Mouse (Mus musculus): ENCODE measurements at regions not wholly inside any gene's neighbourhood (a gene's known extent, or its start where the extent isn't known, plus 50 kb on each side); places are given as distances from the start of the nearest gene placed in this dataset.

DNA sequence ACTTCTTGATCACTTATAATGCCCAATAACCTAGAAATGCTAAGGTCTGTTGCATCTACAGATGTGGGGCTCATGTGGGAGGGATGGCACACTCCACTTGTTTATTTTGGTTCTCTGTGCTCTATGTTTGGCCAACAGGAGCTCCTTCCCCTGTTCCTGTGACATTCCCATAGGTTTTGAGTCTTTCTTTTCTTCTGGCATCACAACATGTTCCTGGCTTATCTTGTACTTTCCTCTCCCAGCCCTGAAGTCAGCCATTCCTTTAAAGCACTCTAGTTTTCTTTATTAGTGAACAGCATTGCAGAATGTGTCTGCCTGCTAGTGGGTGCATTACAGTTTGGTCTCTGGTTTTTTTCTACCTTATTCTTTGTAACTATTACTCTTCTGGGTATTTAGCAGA is 92.6 kb upstream of the Stc2 start:
- no peak for ATAC-seq (ENCODE audit: low read depth)
- H3K27ac ChIP-seq (ENCODE audit: low read length) = no peak overlapping the region
- H3K4me2 ChIP-seq (ENCODE audit: low read depth, low read length) = no peak overlapping the region
- H3K36me3 ChIP-seq (ENCODE audit: control insufficient read depth, insufficient read depth, low read length) = no peaks in the 10 kb centered on the region
- H3K27me3 ChIP-seq (ENCODE audit: control insufficient read depth, insufficient read depth, low read depth, low read length) = no peaks in the 10 kb centered on the region
- H3K4me3 ChIP-seq (ENCODE audit: low read length) = no peak overlapping the region
- no peak overlapping the region for H3K9ac ChIP-seq (ENCODE audit: low read length)
- H3K4me1 ChIP-seq (replicated peaks; ENCODE audit: control insufficient read depth, insufficient read depth, low read length) = no peaks in the 10 kb centered on the region
- H3K9me3 ChIP-seq (ENCODE audit: control insufficient read depth, low read length) = no peaks in the 10 kb centered on the region

DNA sequence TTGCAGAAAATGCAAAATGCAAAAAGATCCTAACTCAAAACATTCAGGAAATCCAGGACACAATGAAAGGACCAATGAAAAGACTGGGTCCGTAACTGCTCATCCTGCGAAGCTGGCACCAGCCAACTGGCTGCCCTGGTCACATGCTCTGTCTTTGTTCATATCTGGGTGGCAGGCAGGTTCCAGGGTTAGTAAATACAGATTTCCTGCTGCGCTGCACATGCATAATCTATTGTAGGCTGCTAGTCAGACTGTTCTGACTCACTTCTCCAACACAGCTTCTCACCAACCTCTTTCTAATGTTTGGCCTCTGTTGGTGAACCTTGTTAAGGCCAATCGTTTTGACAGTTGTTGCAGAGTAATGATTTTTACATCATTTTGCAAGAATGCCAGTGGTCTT is 92.0 kb upstream of the Stc2 start:
- no peak overlapping the region for H3K27ac ChIP-seq (ENCODE audit: low read length)
- no peak overlapping the region for H3K9ac ChIP-seq (ENCODE audit: low read length)
- 69% methylated on average over 4 of the region's 4 CpGs for WGBS
- no peak overlapping the region for H3K4me3 ChIP-seq (ENCODE audit: low read length)
- H3K9me3 ChIP-seq (ENCODE audit: control insufficient read depth, low read length) = no peaks in the 10 kb centered on the region
- H3K36me3 ChIP-seq (ENCODE audit: control insufficient read depth, insufficient read depth, low read length) = no peaks in the 10 kb centered on the region
- H3K4me1 ChIP-seq (replicated peaks; ENCODE audit: control insufficient read depth, insufficient read depth, low read length) = no peaks in the 10 kb centered on the region
- no peaks in the 10 kb centered on the region for H3K27me3 ChIP-seq (ENCODE audit: control insufficient read depth, insufficient read depth, low read depth, low read length)
- no peak for ATAC-seq (ENCODE audit: low read depth)
- H3K4me2 ChIP-seq (ENCODE audit: low read depth, low read length) = no peak overlapping the region

DNA sequence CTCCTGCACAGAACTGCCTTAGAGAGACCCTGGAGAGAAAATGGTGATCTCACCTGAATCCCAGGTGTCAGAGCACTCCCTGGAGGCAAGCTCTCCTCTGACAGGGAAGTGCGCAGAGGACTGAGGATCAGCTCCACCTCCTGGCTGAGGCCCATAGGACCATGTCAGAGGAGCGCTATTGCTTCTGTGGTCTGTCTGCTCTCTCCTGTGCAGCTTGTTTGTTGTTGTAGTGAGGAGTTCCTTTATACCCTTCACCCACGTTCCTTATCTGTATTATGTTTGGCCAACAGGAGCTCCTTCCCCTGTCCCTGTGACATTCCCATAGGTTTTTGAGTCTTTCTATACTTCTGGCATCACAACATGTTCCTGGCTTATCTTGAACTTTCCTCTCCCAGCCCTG is 91.5 kb upstream of the Stc2 start:
- Histone ChIP-seq H3K4me1 (replicated peaks; ENCODE audit: control insufficient read depth, insufficient read depth, low read length) (no peaks in the 10 kb centered on the region), H3K36me3 (ENCODE audit: control insufficient read depth, insufficient read depth, low read length) (no peaks in the 10 kb centered on the region), H3K4me3 (ENCODE audit: low read length) (no peak overlapping the region), H3K9me3 (ENCODE audit: control insufficient read depth, low read length) (no peaks in the 10 kb centered on the region), H3K9ac (ENCODE audit: low read length) (no peak overlapping the region), H3K27me3 (ENCODE audit: control insufficient read depth, insufficient read depth, low read depth, low read length) (no peaks in the 10 kb centered on the region), H3K4me2 (ENCODE audit: low read depth, low read length) (no peak overlapping the region), H3K27ac (ENCODE audit: low read length) (no peak overlapping the region)
- WGBS = 52% methylated on average over 3 of the region's 3 CpGs
- ATAC-seq (ENCODE audit: low read depth) = no peak

DNA sequence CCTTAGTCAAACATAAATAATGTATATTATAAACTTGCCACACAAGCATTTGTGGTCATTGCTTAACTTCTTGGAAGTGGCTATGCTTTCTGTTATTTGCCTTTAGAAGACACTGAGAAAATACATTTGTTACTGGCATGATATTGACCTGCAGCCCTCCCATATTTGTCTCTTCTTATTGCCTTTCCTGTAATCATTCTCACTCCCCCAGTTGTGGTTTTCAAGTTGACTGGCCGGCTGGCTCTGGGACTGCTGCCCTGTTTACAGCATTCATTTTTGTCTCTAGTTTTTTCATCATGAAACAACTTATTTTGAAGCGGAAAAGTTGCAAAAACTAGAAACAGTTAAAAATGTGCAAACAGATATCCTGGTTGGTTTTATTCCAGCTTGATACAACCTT is 57.5 kb upstream of the Stc2 start:
- Histone ChIP-seq H3K36me3 (ENCODE audit: control insufficient read depth, insufficient read depth, low read length) (no peaks in the 10 kb centered on the region), H3K27ac (ENCODE audit: low read length) (no peak overlapping the region), H3K4me3 (ENCODE audit: low read length) (no peak overlapping the region), H3K9me3 (ENCODE audit: control insufficient read depth, low read length) (no peaks in the 10 kb centered on the region), H3K9ac (ENCODE audit: low read length) (no peak overlapping the region), H3K27me3 (ENCODE audit: control insufficient read depth, insufficient read depth, low read depth, low read length) (no peaks in the 10 kb centered on the region), H3K4me1 (replicated peaks; ENCODE audit: control insufficient read depth, insufficient read depth, low read length) (no peaks in the 10 kb centered on the region), H3K4me2 (ENCODE audit: low read depth, low read length) (no peak overlapping the region)
- 61% methylated on average over 2 of the region's 2 CpGs for WGBS
- no peak for ATAC-seq (ENCODE audit: low read depth)
